Mouse (Mus musculus) limb, embryonic 13.5 days (tissue): ENCODE results near the gene Arhgap42. TPM values are rescaled to one million over a fixed set of nuclear protein-coding genes. Genes with fewer than 3 reads are reported as not detected.

Experiments used
- ATAC-seq: fragments of 200-750 bp; cut with Nextera tagmentation; 2 replicates; pipeline ENCODE4 v1.8.0; 2017; ENCODE audit warnings: low read depth, moderate number of reproducible peaks, moderate TSS enrichment; ENCODE audit not compliant: low FRiP score
- H3K27ac ChIP-seq: fragments of 300-500 bp; sonication (generic); 2 replicates; pipeline ENCODE4 v1.5.1; 2015; ENCODE audit warnings: inconsistent platforms, mild to moderate bottlenecking, moderate library complexity
- H3K27me3 ChIP-seq: fragments of 300-500 bp; sonication (generic); 2 replicates; pipeline ENCODE4 v1.6.1; 2015; ENCODE audit warnings: mild to moderate bottlenecking, inconsistent platforms
- H3K36me3 ChIP-seq: fragments of 300-500 bp; sonication (generic); 2 replicates; pipeline ENCODE4 v1.6.1; 2015; ENCODE audit warnings: inconsistent platforms, mild to moderate bottlenecking, moderate library complexity
- H3K4me1 ChIP-seq: fragments of 300-500 bp; sonication (generic); 2 replicates; pipeline ENCODE4 v1.6.1; 2015; ENCODE audit warnings: inconsistent platforms
- H3K4me2 ChIP-seq: fragments of 300-500 bp; sonication (generic); replicated peaks from 2 replicates; pipeline ENCODE4 v1.6.1; 2015; ENCODE audit warnings: inconsistent platforms, mild to moderate bottlenecking, moderate library complexity
- H3K4me3 ChIP-seq: fragments of 300-500 bp; sonication (generic); 2 replicates; pipeline ENCODE4 v1.5.1; 2015; ENCODE audit warnings: moderate library complexity, mild to moderate bottlenecking, inconsistent platforms
- H3K9ac ChIP-seq: fragments of 300-500 bp; sonication (generic); 2 replicates; pipeline ENCODE4 v1.6.1; 2015; ENCODE audit warnings: mild to moderate bottlenecking, inconsistent platforms
- H3K9me3 ChIP-seq: fragments of 300-500 bp; sonication (generic); 2 replicates; pipeline ENCODE4 v1.6.1; 2016; ENCODE audit warnings: inconsistent platforms
- WGBS: fragments of 180-500 bp; shearing (Covaris S2); methylation state at CpG from one replicate; pipeline ENCODE4 v1.1.7; 2015; 5-methylcytosine and 5-hydroxymethylcytosine counted together
- polyA plus RNA-seq: library from polyadenylated mRNA; unstranded; fragments of >200 nt; fragmentation: Nextera tagmentation; extraction: Ambion mirVana; gene quantifications from 2 replicates; pipeline ENCODE4 v1.2.1, GENCODE M21; 2015

Gene Arhgap42
- polyA plus RNA-seq, 1 experiment from 2014 or later = 48.0 TPM

- Histone ChIP-seq H3K4me3 (no peak overlapping the region), H3K27ac (peak overlapping the region; percentile 44; the same call in 1 of the 2 replicates), H3K4me1 (peaks cover 15% of the 10 kb centered on the region), H3K27me3 (no peaks in the 10 kb centered on the region), H3K9ac (no peak overlapping the region), H3K9me3 (no peaks in the 10 kb centered on the region), H3K4me2 (no peak overlapping the region), H3K36me3 (no peaks in the 10 kb centered on the region)
- 47% methylated on average over 5 of the region's 5 CpGs for WGBS
- peak; percentile 69 for ATAC-seq
Observed at GRCm38 (mm10) chr9:9171146-9171816, 67.6 kb downstream of the Arhgap42 start.

- ATAC-seq = no peak
- H3K9ac ChIP-seq = no peak overlapping the region
- H3K27ac ChIP-seq = no peak overlapping the region
- no peaks in the 10 kb centered on the region for H3K27me3 ChIP-seq
- no peaks in the 10 kb centered on the region for H3K9me3 ChIP-seq
- H3K36me3 ChIP-seq = no peaks in the 10 kb centered on the region
- 77% methylated on average over 4 of the region's 4 CpGs for WGBS
- H3K4me3 ChIP-seq = no peak overlapping the region
- no peak overlapping the region for H3K4me2 ChIP-seq
- peaks cover 22% of the 10 kb centered on the region for H3K4me1 ChIP-seq
Observed at GRCm38 (mm10) chr9:9165641-9166063, 73.2 kb downstream of the Arhgap42 start.

- Histone ChIP-seq H3K27ac (no peak overlapping the region), H3K27me3 (no peaks in the 10 kb centered on the region), H3K4me2 (no peak overlapping the region), H3K4me3 (no peak overlapping the region), H3K9ac (no peak overlapping the region), H3K36me3 (no peaks in the 10 kb centered on the region), H3K4me1 (peaks cover 25% of the 10 kb centered on the region), H3K9me3 (no peaks in the 10 kb centered on the region)
- no peak for ATAC-seq
- 26% methylated on average over 3 of the region's 3 CpGs for WGBS
Observed at GRCm38 (mm10) chr9:9160736-9161135, 78.2 kb downstream of the Arhgap42 start.

DNA sequence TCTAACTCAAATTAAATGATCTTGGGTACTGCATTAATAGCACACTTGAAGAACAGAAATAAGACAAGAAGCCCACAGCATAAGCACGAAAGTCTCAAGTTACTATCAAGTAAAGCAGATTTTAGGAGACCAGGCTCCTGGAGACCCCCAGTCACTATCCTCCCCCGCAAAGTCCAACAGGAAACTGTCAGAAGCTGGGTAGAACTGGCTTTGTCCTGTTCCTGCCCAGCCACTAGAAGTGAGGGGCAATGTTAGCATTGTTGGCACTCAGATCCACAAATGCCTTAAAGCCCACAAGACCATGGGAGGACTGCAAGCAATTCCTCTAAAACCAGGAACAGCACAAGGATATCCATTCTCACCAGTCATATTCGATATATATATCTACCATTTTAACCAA lies 80.7 kb downstream of the Arhgap42 start:
- Histone ChIP-seq H3K4me3 (no peak overlapping the region), H3K9me3 (no peaks in the 10 kb centered on the region), H3K27me3 (no peaks in the 10 kb centered on the region), H3K4me2 (no peak overlapping the region), H3K4me1 (peaks cover 21% of the 10 kb centered on the region), H3K27ac (no peak overlapping the region), H3K9ac (no peak overlapping the region), H3K36me3 (no peaks in the 10 kb centered on the region)
- no peak for ATAC-seq
- 82% methylated on average over 3 of the region's 3 CpGs for WGBS

GRCm38 (mm10) chr9:9157425-9157824 lies 81.5 kb downstream of the Arhgap42 start:
- Histone ChIP-seq H3K4me1 (peaks cover 24% of the 10 kb centered on the region), H3K36me3 (no peaks in the 10 kb centered on the region), H3K9me3 (no peaks in the 10 kb centered on the region), H3K4me2 (no peak overlapping the region), H3K27ac (no peak overlapping the region), H3K27me3 (no peaks in the 10 kb centered on the region), H3K9ac (no peak overlapping the region), H3K4me3 (no peak overlapping the region)
- ATAC-seq = no peak
- WGBS = 79% methylated on average over 2 of the region's 2 CpGs

GRCm38 (mm10) chr9:9154636-9155035 lies 84.3 kb downstream of the Arhgap42 start:
- Histone ChIP-seq H3K9ac (no peak overlapping the region), H3K27me3 (no peaks in the 10 kb centered on the region), H3K4me1 (0 out of 2 replicates have a peak, but pooled peaks cover 11% of the 10 kb centered on the region), H3K9me3 (no peaks in the 10 kb centered on the region), H3K27ac (no peak overlapping the region), H3K4me2 (no peak overlapping the region), H3K4me3 (no peak overlapping the region), H3K36me3 (no peaks in the 10 kb centered on the region)
- no peak for ATAC-seq
- 80% methylated on average over 3 of the region's 3 CpGs for whole genome bisulfite sequencing

- Histone ChIP-seq H3K9me3 (no peaks in the 10 kb centered on the region), H3K36me3 (no peaks in the 10 kb centered on the region), H3K4me3 (no peak overlapping the region), H3K9ac (no peak overlapping the region), H3K4me1 (peaks cover 58% of the 10 kb centered on the region), H3K27me3 (no peaks in the 10 kb centered on the region), H3K27ac (peak overlapping the region; percentile 10; the same call in 1 of the 2 replicates), H3K4me2 (no peak overlapping the region)
- ATAC-seq = no peak
- WGBS = 75% methylated on average over 7 of the region's 7 CpGs
Observed at GRCm38 (mm10) chr9:9144301-9145121, 94.4 kb downstream of the Arhgap42 start.

DNA sequence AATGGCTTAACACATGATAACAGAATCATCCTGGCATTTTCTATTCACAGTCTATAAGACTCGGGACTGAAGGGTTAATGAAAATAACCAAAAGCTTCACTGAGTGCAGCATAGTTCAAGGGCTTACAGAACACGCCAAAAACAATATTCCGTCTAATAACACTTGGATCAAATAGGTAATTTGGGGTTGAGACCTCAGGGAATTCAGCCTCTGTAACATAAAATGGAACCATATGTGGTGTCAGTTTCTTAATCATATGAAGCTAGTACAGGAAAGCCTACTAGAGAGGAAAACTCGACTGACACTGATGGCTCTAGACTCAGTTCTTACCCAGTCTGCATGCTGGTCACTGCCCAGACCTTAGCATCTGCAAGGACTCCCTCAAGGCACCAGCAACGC lies 95.8 kb downstream of the Arhgap42 start:
- Histone ChIP-seq H3K9ac (no peak overlapping the region), H3K27me3 (no peaks in the 10 kb centered on the region), H3K4me3 (no peak overlapping the region), H3K27ac (peak overlapping the region; percentile 78), H3K9me3 (no peaks in the 10 kb centered on the region), H3K4me2 (peak overlapping the region; percentile 44), H3K4me1 (peaks cover 58% of the 10 kb centered on the region), H3K36me3 (no peaks in the 10 kb centered on the region)
- ATAC-seq = peak; percentile 72; the same call in 1 of the 2 replicates
- WGBS = 14% methylated on average over 5 of the region's 5 CpGs

GRCm38 (mm10) chr9:9142561-9142960 lies 96.3 kb downstream of the Arhgap42 start:
- H3K9ac ChIP-seq = no peak overlapping the region
- no peaks in the 10 kb centered on the region for H3K27me3 ChIP-seq
- peaks cover 58% of the 10 kb centered on the region for H3K4me1 ChIP-seq
- peak overlapping the region; percentile 44 for H3K4me2 ChIP-seq
- H3K36me3 ChIP-seq = no peaks in the 10 kb centered on the region
- peak overlapping the region; percentile 78 for H3K27ac ChIP-seq
- ATAC-seq = peak; percentile 76
- whole genome bisulfite sequencing = 19% methylated on average over 7 of the region's 7 CpGs
- no peak overlapping the region for H3K4me3 ChIP-seq
- no peaks in the 10 kb centered on the region for H3K9me3 ChIP-seq

DNA sequence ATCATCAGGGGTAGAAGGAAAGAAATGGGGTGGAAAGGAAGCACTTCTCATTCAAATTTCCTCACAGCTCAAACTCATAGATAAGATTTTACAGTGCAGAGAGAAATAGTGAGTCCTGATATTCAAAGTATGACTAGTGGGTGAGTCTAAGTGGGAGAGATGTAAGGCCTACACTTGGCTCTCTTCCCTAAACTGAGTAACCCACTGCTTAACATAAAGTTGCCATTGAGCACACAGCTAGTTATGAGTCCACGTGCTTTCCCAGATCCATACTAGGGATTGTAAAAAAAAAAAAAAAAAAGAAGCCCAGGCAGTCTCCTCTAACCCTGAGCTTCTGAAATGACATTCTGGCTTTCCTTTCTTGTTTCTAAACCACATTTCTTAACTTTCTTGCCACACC lies 96.8 kb downstream of the Arhgap42 start:
- ATAC-seq = peak; percentile 19; the same call in 1 of the 2 replicates
- Histone ChIP-seq H3K4me1 (peaks cover 58% of the 10 kb centered on the region), H3K4me3 (no peak overlapping the region), H3K9ac (no peak overlapping the region), H3K27me3 (no peaks in the 10 kb centered on the region), H3K36me3 (no peaks in the 10 kb centered on the region), H3K9me3 (no peaks in the 10 kb centered on the region), H3K27ac (peak overlapping the region; percentile 78), H3K4me2 (peak overlapping the region; percentile 44)
- 15% methylated on average over 1 of the region's 1 CpGs for WGBS

DNA sequence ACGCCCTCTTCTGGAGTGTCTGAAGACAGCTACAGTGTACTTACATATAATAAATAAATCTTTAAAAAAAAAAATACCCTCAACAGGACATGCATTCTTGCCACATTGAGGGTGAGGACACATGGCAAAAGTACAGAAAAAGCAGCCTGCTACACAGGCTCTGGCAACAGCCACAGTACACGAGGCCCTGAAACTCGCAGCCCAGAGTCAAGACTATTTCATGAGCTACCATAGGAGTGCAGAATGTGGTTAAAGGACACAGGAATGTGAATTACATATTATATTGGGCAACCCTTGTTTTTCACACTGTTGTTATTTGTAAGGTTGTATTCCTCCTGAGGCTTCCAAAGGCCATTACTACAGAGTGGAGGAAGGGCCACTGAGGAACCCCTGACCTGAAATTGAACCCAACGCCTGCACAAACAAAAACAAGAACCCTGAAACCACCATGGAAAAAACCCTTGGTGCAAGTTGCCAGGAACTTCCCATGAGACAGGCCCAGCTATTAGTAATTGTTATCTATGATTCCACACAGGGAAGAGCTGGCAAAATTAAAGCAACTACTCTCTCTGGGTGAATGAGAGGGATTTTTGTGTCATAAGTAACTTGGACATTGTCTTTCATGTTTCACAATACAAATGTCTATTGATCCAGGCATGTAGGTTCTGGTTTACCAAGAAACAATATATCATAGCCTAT lies 109.8 kb downstream of the Arhgap42 start:
- WGBS = 76% methylated on average over 4 of the region's 4 CpGs

More for the DNA sequence above, 109.8 kb downstream of the Arhgap42 start:
- no peaks in the 10 kb centered on the region for H3K36me3 ChIP-seq
- H3K9ac ChIP-seq = no peak overlapping the region
- no peak overlapping the region for H3K4me2 ChIP-seq
- H3K4me1 ChIP-seq = peaks cover 18% of the 10 kb centered on the region
- H3K27me3 ChIP-seq = no peaks in the 10 kb centered on the region
- H3K4me3 ChIP-seq = no peak overlapping the region
- no peak overlapping the region for H3K27ac ChIP-seq
- H3K9me3 ChIP-seq = no peaks in the 10 kb centered on the region
- no peak for ATAC-seq
